Mouse (Mus musculus) brain, embryonic 18.5 days (tissue): ENCODE results near the gene Cmpk2.
A peak's percentile ranks its signal among the peaks of the same experiment; 100 is the strongest.
"Not testable (repeated sequence)": the region's sequence is repeated elsewhere in the genome, so short reads cannot be mapped to it uniquely, and the experiment has no call there.

Source experiments
- DNase-seq: peaks from one replicate; pipeline ENCODE4 v3.0.0-alpha.2; 2012; ENCODE audit warnings: low read depth, low spot score

Gene Cmpk2

GRCm38 (mm10) chr12:26469098-26470041, at the start of gene Cmpk2:
Gene Cmpk2, plus strand, starts transcription at chr12:26469204.
- peak; percentile 68 for DNase-seq

GRCm38 (mm10) chr12:26424841-26425240, 44.2 kb upstream of the Cmpk2 start:
- DNase-seq, result no peak

GRCm38 (mm10) chr12:26428771-26429170, 40.2 kb upstream of the Cmpk2 start:
- DNase-seq, result not testable (repeated sequence)

GRCm38 (mm10) chr12:26436334-26436733, 32.7 kb upstream of the Cmpk2 start:
- DNase-seq, result no peak

- no peak for DNase-seq
These were observed 31.1 kb upstream of the Cmpk2 start for GRCm38 (mm10) chr12:26437950-26438349.

- no peak for DNase-seq
These were observed 29.6 kb upstream of the Cmpk2 start for GRCm38 (mm10) chr12:26439366-26439765.

- no peak for DNase-seq
These were observed 24.9 kb upstream of the Cmpk2 start for GRCm38 (mm10) chr12:26444054-26444453.

GRCm38 (mm10) chr12:26444511-26444910, 24.5 kb upstream of the Cmpk2 start:
- DNase-seq, result no peak

- DNase-seq, result no peak
These were observed 22.5 kb upstream of the Cmpk2 start for GRCm38 (mm10) chr12:26446377-26447045.

GRCm38 (mm10) chr12:26449483-26449882, 19.5 kb upstream of the Cmpk2 start:
- no peak for DNase-seq

GRCm38 (mm10) chr12:26451150-26451549, 17.9 kb upstream of the Cmpk2 start:
- DNase-seq, result no peak

- no peak for DNase-seq
These were observed 16.1 kb upstream of the Cmpk2 start for GRCm38 (mm10) chr12:26452951-26453350.

GRCm38 (mm10) chr12:26454682-26455081, 14.3 kb upstream of the Cmpk2 start:
- DNase-seq, result no peak

GRCm38 (mm10) chr12:26456028-26456698, 12.8 kb upstream of the Cmpk2 start, which contains the start of gene Rsad2:
Gene Rsad2, minus strand, starts transcription at chr12:26456452.
- no peak for DNase-seq

- no peak for DNase-seq
These were observed 8.9 kb upstream of the Cmpk2 start for GRCm38 (mm10) chr12:26460091-26460490.

GRCm38 (mm10) chr12:26465600-26465999, 3.4 kb upstream of the Cmpk2 start:
- DNase-seq, result no peak

GRCm38 (mm10) chr12:26470042-26470409, 1.0 kb downstream of the Cmpk2 start:
- peak; percentile 20 for DNase-seq

- DNase-seq, result no peak
These were observed 2.4 kb downstream of the Cmpk2 start for GRCm38 (mm10) chr12:26471376-26471775.

- no peak for DNase-seq
These were observed 3.9 kb downstream of the Cmpk2 start for GRCm38 (mm10) chr12:26472770-26473481.

- DNase-seq, result no peak
These were observed 4.7 kb downstream of the Cmpk2 start for GRCm38 (mm10) chr12:26473746-26474145.

GRCm38 (mm10) chr12:26477198-26477597, 8.2 kb downstream of the Cmpk2 start:
- DNase-seq, result no peak
